Mouse (Mus musculus) forebrain, embryonic 15.5 days (tissue): ENCODE measurements around the gene Agap3. TPM values are rescaled to one million over a fixed set of nuclear protein-coding genes. Genes with fewer than 3 reads are reported as not detected.
A peak's percentile ranks its signal among the peaks of the same experiment; 100 is the strongest.

Experiments
- ATAC-seq: fragments of 200-750 bp; cut with Nextera tagmentation; replicated peaks from 2 replicates; pipeline ENCODE4 v1.8.0; 2017; ENCODE audit warnings: mild to moderate bottlenecking, moderate TSS enrichment, moderate library complexity
- H3K27ac ChIP-seq: fragments of 300-500 bp; sonication (generic); replicated peaks from 2 replicates; pipeline ENCODE4 v1.5.1; 2015; ENCODE audit warnings: mild to moderate bottlenecking, inconsistent platforms
- H3K27me3 ChIP-seq: fragments of 300-500 bp; sonication (generic); 2 replicates; pipeline ENCODE4 v1.6.1; 2015; ENCODE audit warnings: inconsistent platforms
- H3K36me3 ChIP-seq: fragments of 300-500 bp; sonication (generic); 2 replicates; pipeline ENCODE4 v1.6.1; 2015; ENCODE audit warnings: mild to moderate bottlenecking, inconsistent platforms
- H3K4me1 ChIP-seq: fragments of 300-500 bp; sonication (generic); 2 replicates; pipeline ENCODE4 v1.6.1; 2015; ENCODE audit warnings: inconsistent platforms
- H3K4me2 ChIP-seq: fragments of 300-500 bp; sonication (generic); replicated peaks from 2 replicates; pipeline ENCODE4 v1.6.1; 2015; ENCODE audit warnings: mild to moderate bottlenecking, inconsistent platforms
- H3K4me3 ChIP-seq: fragments of 300-500 bp; sonication (generic); 2 replicates; pipeline ENCODE4 v1.5.1; 2015; ENCODE audit warnings: mild to moderate bottlenecking, inconsistent platforms
- H3K9ac ChIP-seq: fragments of 300-500 bp; sonication (generic); replicated peaks from 2 replicates; pipeline ENCODE4 v1.6.1; 2015; ENCODE audit warnings: mild to moderate bottlenecking, inconsistent platforms
- H3K9me3 ChIP-seq: fragments of 300-500 bp; sonication (generic); 2 replicates; pipeline ENCODE4 v1.6.1; 2016; ENCODE audit warnings: inconsistent platforms
- WGBS: fragments of 180-500 bp; shearing (Covaris S2); methylation state at CpG from one replicate; pipeline ENCODE4 v1.1.7; 2015; ENCODE audit warnings: mixed read lengths; 5-methylcytosine and 5-hydroxymethylcytosine counted together
- polyA plus RNA-seq: library from polyadenylated mRNA; unstranded; fragments of >200 nt; fragmentation: Nextera tagmentation; extraction: Ambion mirVana; gene quantifications from 2 replicates; pipeline ENCODE4 v1.2.1, GENCODE M21; 2015

Agap3 gene
- polyA plus RNA-seq, 1 experiment from 2014 or later = 76.9 TPM

GRCm38 (mm10) chr5:24500851-24501250 is 48.9 kb downstream of the Agap3 start:
- Histone ChIP-seq H3K27me3 (peaks cover 23% of the 10 kb centered on the region), H3K9ac (no peak overlapping the region), H3K36me3 (peaks cover 44% of the 10 kb centered on the region), H3K27ac (no peak overlapping the region), H3K9me3 (no peaks in the 10 kb centered on the region), H3K4me1 (peaks cover 42% of the 10 kb centered on the region), H3K4me3 (no peak overlapping the region), H3K4me2 (no peak overlapping the region)
- WGBS = 68% methylated on average over 11 of the region's 11 CpGs
- no peak for ATAC-seq

GRCm38 (mm10) chr5:24502786-24503185 is 50.8 kb downstream of the Agap3 start:
- 75% methylated on average over 4 of the region's 4 CpGs for WGBS
- H3K27ac ChIP-seq = no peak overlapping the region
- H3K9me3 ChIP-seq = no peaks in the 10 kb centered on the region
- H3K4me3 ChIP-seq = no peak overlapping the region
- peaks cover 22% of the 10 kb centered on the region for H3K4me1 ChIP-seq
- no peak overlapping the region for H3K4me2 ChIP-seq
- peaks cover 44% of the 10 kb centered on the region for H3K36me3 ChIP-seq
- H3K9ac ChIP-seq = no peak overlapping the region
- peaks cover 23% of the 10 kb centered on the region for H3K27me3 ChIP-seq
- ATAC-seq = no peak

DNA sequence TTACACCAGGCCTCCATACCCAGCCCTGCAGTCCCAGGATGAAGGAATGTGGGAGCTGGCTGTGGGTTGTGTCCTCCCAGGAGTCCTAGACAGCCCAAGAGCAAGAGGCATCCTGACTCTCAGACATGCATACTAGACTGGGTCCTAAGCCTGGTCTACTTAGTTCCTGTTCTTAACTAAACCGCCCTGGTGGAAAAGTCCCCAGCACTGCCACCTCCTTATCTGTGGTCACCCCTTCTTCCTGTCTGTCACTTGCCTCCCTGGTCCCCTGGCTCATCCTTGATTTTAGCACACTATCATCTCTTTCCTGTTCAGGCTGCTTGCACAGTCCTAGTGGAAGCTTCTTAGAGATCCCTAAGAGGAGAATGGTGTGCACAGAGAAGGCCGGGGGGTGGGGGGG is 53.5 kb downstream of the Agap3 start:
- 69% methylated on average over 2 of the region's 2 CpGs for WGBS
- Histone ChIP-seq H3K4me3 (no peak overlapping the region), H3K4me2 (no peak overlapping the region), H3K9me3 (no peaks in the 10 kb centered on the region), H3K4me1 (peaks cover 8% of the 10 kb centered on the region), H3K27ac (no peak overlapping the region), H3K9ac (no peak overlapping the region), H3K36me3 (peaks cover 20% of the 10 kb centered on the region), H3K27me3 (peaks cover 23% of the 10 kb centered on the region)
- no peak for ATAC-seq

- H3K4me1 ChIP-seq = peaks cover 2% of the 10 kb centered on the region; the same call in 1 of the 2 replicates
- 96% methylated on average over 7 of the region's 7 CpGs for WGBS
- H3K9ac ChIP-seq = no peak overlapping the region
- peaks cover 17% of the 10 kb centered on the region for H3K27me3 ChIP-seq
- no peak for ATAC-seq
- no peaks in the 10 kb centered on the region for H3K9me3 ChIP-seq
- H3K4me2 ChIP-seq = no peak overlapping the region
- H3K4me3 ChIP-seq = no peak overlapping the region
- H3K27ac ChIP-seq = no peak overlapping the region
- H3K36me3 ChIP-seq = no peaks in the 10 kb centered on the region
Measured at GRCm38 (mm10) chr5:24508406-24508805, 56.4 kb downstream of the Agap3 start.

DNA sequence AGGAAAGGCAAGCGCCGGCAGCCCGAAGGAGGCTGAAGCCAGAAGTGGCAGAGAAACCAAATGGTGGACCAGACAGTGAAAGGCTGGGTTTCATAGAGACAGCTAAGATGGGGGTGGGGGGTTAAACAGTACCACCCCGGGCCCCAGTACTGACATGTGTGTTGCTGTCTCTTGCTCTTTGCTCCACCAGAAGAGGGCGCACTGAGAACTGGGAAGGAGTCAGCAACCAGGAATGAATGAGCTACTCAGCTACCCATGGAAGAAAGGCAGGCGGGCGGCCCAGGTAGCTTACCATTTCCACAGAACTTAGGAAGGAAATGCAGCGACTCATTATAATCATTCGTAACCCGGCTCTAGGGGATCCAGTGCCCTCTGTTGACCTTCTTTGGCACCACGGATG is 58.7 kb downstream of the Agap3 start:
- H3K27me3 ChIP-seq = no peaks in the 10 kb centered on the region; the same call in 1 of the 2 replicates
- H3K4me1 ChIP-seq = no peaks in the 10 kb centered on the region
- H3K4me2 ChIP-seq = no peak overlapping the region
- no peak overlapping the region for H3K9ac ChIP-seq
- WGBS = 56% methylated on average over 11 of the region's 11 CpGs
- no peaks in the 10 kb centered on the region for H3K36me3 ChIP-seq
- H3K4me3 ChIP-seq = no peak overlapping the region
- ATAC-seq = no peak
- H3K9me3 ChIP-seq = no peaks in the 10 kb centered on the region
- no peak overlapping the region for H3K27ac ChIP-seq

DNA sequence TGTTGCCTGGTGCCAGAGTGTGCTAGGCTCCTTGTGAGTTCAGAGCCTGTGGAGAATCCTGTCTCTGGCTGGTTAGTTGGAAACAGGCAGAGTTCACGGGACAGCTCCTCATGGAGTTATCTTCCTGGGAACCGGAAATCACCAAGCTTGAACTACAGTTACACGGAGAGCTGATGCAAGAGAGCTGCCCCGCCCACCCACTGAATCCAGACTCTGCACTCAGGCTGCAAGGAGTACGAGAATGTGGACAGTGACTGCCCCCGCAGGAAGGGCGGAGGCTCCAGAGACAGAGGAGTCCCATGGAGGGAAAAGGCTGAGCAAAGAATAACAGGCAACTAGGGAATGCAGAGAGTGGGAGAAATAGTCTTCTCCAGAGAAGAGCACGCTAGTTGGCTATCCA is 60.3 kb downstream of the Agap3 start:
- Histone ChIP-seq H3K4me3 (no peak overlapping the region), H3K27ac (no peak overlapping the region), H3K36me3 (no peaks in the 10 kb centered on the region), H3K9ac (no peak overlapping the region), H3K9me3 (no peaks in the 10 kb centered on the region), H3K27me3 (no peaks in the 10 kb centered on the region), H3K4me2 (no peak overlapping the region), H3K4me1 (no peaks in the 10 kb centered on the region)
- WGBS = 59% methylated on average over 8 of the region's 8 CpGs
- ATAC-seq = no peak

GRCm38 (mm10) chr5:24521366-24521765 is 69.4 kb downstream of the Agap3 start:
- no peak overlapping the region for H3K4me3 ChIP-seq
- peaks cover 6% of the 10 kb centered on the region for H3K4me1 ChIP-seq
- 65% methylated on average over 8 of the region's 8 CpGs for WGBS
- no peak overlapping the region for H3K9ac ChIP-seq
- H3K27ac ChIP-seq = no peak overlapping the region
- peaks cover 48% of the 10 kb centered on the region for H3K27me3 ChIP-seq
- no peaks in the 10 kb centered on the region for H3K36me3 ChIP-seq
- no peak overlapping the region for H3K4me2 ChIP-seq
- no peak for ATAC-seq
- H3K9me3 ChIP-seq = no peaks in the 10 kb centered on the region

DNA sequence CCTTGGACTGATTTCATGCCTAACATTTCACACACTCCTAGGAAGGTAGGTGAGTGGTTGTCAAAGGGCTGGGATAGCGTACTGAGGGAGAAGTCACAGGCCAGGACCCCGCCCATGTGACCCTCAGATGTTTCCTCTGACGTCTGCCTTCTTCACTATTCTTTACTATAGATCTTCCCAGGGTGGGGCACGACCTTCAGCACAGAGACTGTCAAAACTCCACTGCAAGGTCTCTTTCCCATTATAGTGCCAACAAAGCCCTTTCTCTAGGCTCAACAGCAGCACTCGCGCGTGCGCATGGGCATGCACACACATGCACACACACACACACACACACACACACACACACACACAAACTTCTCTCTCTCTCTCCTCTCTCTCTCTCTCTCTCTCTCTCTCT is 71.8 kb downstream of the Agap3 start:
- no peak for ATAC-seq
- Histone ChIP-seq H3K27me3 (peaks cover 70% of the 10 kb centered on the region), H3K27ac (no peak overlapping the region), H3K9me3 (no peaks in the 10 kb centered on the region), H3K4me1 (peaks cover 14% of the 10 kb centered on the region), H3K36me3 (no peaks in the 10 kb centered on the region), H3K9ac (no peak overlapping the region), H3K4me3 (no peak overlapping the region), H3K4me2 (no peak overlapping the region)
- 35% methylated on average over 8 of the region's 8 CpGs for WGBS

- H3K4me3 ChIP-seq = no peak overlapping the region
- H3K9me3 ChIP-seq = no peaks in the 10 kb centered on the region
- peaks cover 14% of the 10 kb centered on the region for H3K4me1 ChIP-seq
- WGBS = 14% methylated on average over 4 of the region's 4 CpGs
- peaks cover 77% of the 10 kb centered on the region for H3K27me3 ChIP-seq
- no peak overlapping the region for H3K4me2 ChIP-seq
- no peak for ATAC-seq
- H3K9ac ChIP-seq = no peak overlapping the region
- no peaks in the 10 kb centered on the region for H3K36me3 ChIP-seq
- no peak overlapping the region for H3K27ac ChIP-seq
Measured at GRCm38 (mm10) chr5:24524522-24524921, 72.5 kb downstream of the Agap3 start.

DNA sequence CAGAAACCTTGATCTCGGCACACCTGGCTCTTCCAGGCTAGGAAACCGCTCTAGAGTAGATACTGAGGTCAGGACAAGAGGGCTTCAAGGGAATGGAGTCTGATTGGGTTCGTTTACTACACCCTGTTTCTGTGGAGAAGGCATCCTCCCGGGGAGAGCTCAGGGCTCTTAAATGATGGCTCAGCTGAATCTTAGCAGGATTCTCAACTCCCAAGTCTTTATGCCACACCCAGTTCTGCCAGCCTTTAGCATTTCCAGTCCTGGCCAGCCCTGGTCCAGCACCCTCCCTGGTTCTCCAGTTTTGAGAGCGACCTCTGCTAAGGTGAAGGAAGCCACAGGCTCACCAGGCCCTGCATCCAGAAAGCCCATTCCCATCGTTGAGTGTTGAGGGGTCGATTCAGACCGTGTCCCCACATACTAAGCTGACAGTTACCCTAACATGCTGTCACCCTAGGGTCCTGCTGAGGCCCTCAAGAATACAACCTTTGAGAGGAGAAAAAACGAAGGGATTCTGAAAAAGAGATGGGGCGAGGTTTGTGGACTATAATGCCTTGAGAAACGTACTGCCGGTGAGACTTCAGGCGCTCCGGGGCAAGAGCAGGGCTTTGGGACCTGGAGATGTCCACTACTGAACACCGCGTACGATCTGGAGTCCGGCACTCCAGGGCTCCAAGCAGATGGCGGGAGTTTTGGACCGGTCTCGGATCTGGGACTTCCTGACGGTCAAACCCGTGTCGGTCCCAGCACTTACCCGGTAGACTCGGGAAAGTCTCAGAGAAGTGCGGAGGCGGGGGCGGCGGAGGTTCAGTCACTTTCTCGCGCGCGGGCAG is 73.6 kb downstream of the Agap3 start:
- Histone ChIP-seq H3K9ac (peak overlapping the region; percentile 29; the same call in 1 of the 2 replicates), H3K9me3 (no peaks in the 10 kb centered on the region), H3K4me1 (peaks cover 14% of the 10 kb centered on the region), H3K27me3 (peaks cover 78% of the 10 kb centered on the region), H3K4me3 (peak overlapping the region; percentile 41), H3K27ac (no peak overlapping the region), H3K4me2 (peak overlapping the region; percentile 70), H3K36me3 (no peaks in the 10 kb centered on the region)
- WGBS = 2% methylated on average over 34 of the region's 34 CpGs
- no peak for ATAC-seq

DNA sequence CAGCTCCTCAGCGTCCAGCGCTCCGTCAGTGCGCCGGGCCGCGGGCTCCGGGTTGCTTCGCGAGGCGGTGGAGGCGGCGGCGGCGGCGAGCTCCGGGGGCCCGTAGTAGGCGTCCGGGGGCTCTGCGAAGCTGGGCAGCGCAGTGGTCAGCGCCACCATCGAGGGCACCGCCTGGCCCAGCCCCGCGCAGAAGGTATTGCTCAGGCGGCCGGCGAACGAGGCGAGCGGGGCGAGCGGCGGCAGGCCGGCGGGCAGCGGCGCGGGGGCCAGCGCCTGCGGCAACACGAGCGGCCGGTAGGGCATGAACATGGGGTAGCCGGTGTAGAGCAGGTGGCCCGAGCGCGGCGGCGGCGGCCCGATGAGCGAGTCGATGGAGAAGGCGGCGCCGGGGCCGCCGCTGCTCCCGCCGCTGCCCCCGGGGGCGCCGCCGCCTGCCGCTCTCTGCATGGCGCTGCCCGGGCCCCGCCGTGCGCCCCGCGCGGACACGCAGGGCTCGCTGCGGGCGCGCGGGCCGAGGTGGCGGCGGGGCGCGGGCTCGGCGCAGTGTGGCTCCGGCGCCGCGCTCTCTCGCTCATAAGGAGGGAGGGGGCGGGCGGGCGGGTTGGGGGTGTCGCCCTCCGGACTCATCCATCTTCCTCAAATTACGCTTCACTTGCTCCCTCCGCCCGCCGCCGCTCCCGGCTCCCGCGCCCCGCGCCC is 74.4 kb downstream of the Agap3 start:
- Histone ChIP-seq H3K9me3 (no peaks in the 10 kb centered on the region), H3K4me2 (peak overlapping the region; percentile 70), H3K4me3 (peak overlapping the region; percentile 41), H3K36me3 (no peaks in the 10 kb centered on the region), H3K4me1 (peaks cover 14% of the 10 kb centered on the region), H3K9ac (peak overlapping the region; percentile 29), H3K27me3 (peaks cover 76% of the 10 kb centered on the region), H3K27ac (no peak overlapping the region)
- peak; percentile 36 for ATAC-seq
- WGBS = under 1% methylated on average over 91 of the region's 109 CpGs

DNA sequence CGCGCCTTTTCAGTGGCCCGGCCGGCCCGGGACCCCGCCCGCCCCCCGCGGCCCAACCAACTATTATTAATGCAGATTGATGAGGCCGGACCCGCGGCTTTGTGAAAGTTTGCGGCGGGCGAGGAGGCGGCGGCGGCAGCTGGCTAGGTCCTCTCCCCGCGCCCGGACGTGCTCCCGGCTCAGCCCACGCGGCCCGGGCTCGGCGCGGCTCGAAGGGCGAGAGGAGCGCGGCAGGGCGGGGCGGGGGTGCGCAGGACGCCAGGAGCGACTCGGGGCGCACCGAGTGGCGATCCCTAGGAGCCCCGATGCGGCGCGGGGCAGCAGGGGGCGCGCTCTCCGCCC is 74.9 kb downstream of the Agap3 start, which contains the start of gene Gbx1:
Gene Gbx1, minus strand, starts transcription at position 314 of the 342 bp plus-strand sequence.
- Histone ChIP-seq H3K36me3 (no peaks in the 10 kb centered on the region), H3K9ac (peak within 1 kb of the TSS; percentile 29), H3K4me2 (peak within 1 kb of the TSS; percentile 70), H3K27me3 (peaks cover 73% of the 10 kb centered on the region), H3K9me3 (no peaks in the 10 kb centered on the region), H3K4me3 (peak within 1 kb of the TSS; percentile 41), H3K4me1 (peaks cover 14% of the 10 kb centered on the region), H3K27ac (no peak within 1 kb of the TSS)
- WGBS = 1% methylated on average over 41 of the region's 49 CpGs
- ATAC-seq = 0 out of 2 replicates have a peak, but pooled peaks have one; percentile 12
